Mouse (Mus musculus) cerebellum, adult 8-10 months (tissue): ENCODE data around the gene Naip1.

ENCODE experiments used
- DNase-seq: peaks from one replicate; pipeline ENCODE4 v3.0.0; 2022

Naip1 gene

GRCm38 (mm10) chr13:100370536-100370935 is 82.1 kb downstream of the Naip1 start:
- DNase-seq = no peak
